Mouse (Mus musculus) cerebellum, postnatal 4 days (tissue): Measurements from ENCODE around the gene Ctsh.
A peak's percentile ranks its signal among the peaks of the same experiment; 100 is the strongest.
"Not testable (repeated sequence)": the region's sequence is repeated elsewhere in the genome, so short reads cannot be mapped to it uniquely, and the experiment has no call there.

ENCODE experiments used
- DNase-seq, 2 experiments: peaks; one replicate each; pipeline ENCODE4 v3.0.0; 2022; ENCODE audit warnings: low spot score in 2 of 2, mixed read lengths in 1 of 2

Ctsh gene

GRCm38 (mm10) chr9:90056716-90057115 is 2.8 kb downstream of the Ctsh start:
- DNase-seq, result peak in 1 of 2 experiments; percentile 30

GRCm38 (mm10) chr9:90059828-90060573 is 6.0 kb downstream of the Ctsh start:
- no peak for DNase-seq

- DNase-seq, result no peak
These were observed 6.6 kb downstream of the Ctsh start for GRCm38 (mm10) chr9:90060574-90060875.

- not testable (repeated sequence) for DNase-seq
These were observed 7.0 kb downstream of the Ctsh start for GRCm38 (mm10) chr9:90060932-90061331.

- no peak for DNase-seq
These were observed 13.4 kb downstream of the Ctsh start for GRCm38 (mm10) chr9:90067341-90067740.

- no peak for DNase-seq
These were observed 14.8 kb downstream of the Ctsh start for GRCm38 (mm10) chr9:90068786-90069185.

GRCm38 (mm10) chr9:90069485-90069884 is 15.5 kb downstream of the Ctsh start:
- DNase-seq, result no peak

- DNase-seq, result no peak
These were observed 16.2 kb downstream of the Ctsh start for GRCm38 (mm10) chr9:90070174-90070573.

- DNase-seq, result no peak
These were observed 21.4 kb downstream of the Ctsh start for GRCm38 (mm10) chr9:90075336-90075735.

- DNase-seq, result no peak
These were observed 22.2 kb downstream of the Ctsh start for GRCm38 (mm10) chr9:90076131-90076530.

GRCm38 (mm10) chr9:90076849-90077461 is 23.0 kb downstream of the Ctsh start:
- DNase-seq, result peak in 1 of 2 experiments; percentile 74

- not testable (repeated sequence) for DNase-seq
These were observed 28.0 kb downstream of the Ctsh start for GRCm38 (mm10) chr9:90081961-90082360.

- no peak for DNase-seq
These were observed 29.0 kb downstream of the Ctsh start for GRCm38 (mm10) chr9:90082992-90083391.

GRCm38 (mm10) chr9:90084152-90084551 is 30.2 kb downstream of the Ctsh start:
- DNase-seq, result no peak

- no peak for DNase-seq
These were observed 31.0 kb downstream of the Ctsh start for GRCm38 (mm10) chr9:90084766-90085468.

- DNase-seq, result no peak
These were observed 34.0 kb downstream of the Ctsh start for GRCm38 (mm10) chr9:90087906-90088485.

GRCm38 (mm10) chr9:90089339-90090104 is 35.6 kb downstream of the Ctsh start:
- no peak for DNase-seq

- DNase-seq, result no peak
These were observed 45.0 kb downstream of the Ctsh start for GRCm38 (mm10) chr9:90098934-90099333.

- DNase-seq, result no peak
These were observed 46.8 kb downstream of the Ctsh start for GRCm38 (mm10) chr9:90100760-90101159.

- no peak for DNase-seq
These were observed 51.5 kb downstream of the Ctsh start for GRCm38 (mm10) chr9:90105462-90105861.

- no peak for DNase-seq
These were observed 53.0 kb downstream of the Ctsh start for GRCm38 (mm10) chr9:90106915-90107314.

GRCm38 (mm10) chr9:90108272-90108671 is 54.3 kb downstream of the Ctsh start:
- no peak for DNase-seq
